Mouse (Mus musculus): Measurements from ENCODE around the gene Mrpl52. TPM values are rescaled to one million over a fixed set of nuclear protein-coding genes. Genes with fewer than 3 reads are reported as not detected.

The Mrpl52 gene
- 218 and 228 TPM in 2 replicates for polyA plus RNA-seq (2015; fragmentation: Nextera tagmentation; extraction: Ambion mirVana)

GRCm38 (mm10) chr14:54426689-54427398 is at the start of gene Mrpl52:
Mrpl52 (plus strand) TSS chr14:54426909.
- H3K4me2 ChIP-seq (ENCODE audit: low read length), result peak within 1 kb of the TSS; percentile 80
- H3K4me1 ChIP-seq (ENCODE audit: control insufficient read depth, insufficient read depth, low read depth, low read length), result peaks cover 21% of the 10 kb centered on the region
- H3K9ac ChIP-seq (ENCODE audit: low read depth, low read length), result peak within 1 kb of the TSS; percentile 81
- peak within 1 kb of the TSS; percentile 87 for H3K27ac ChIP-seq (ENCODE audit: low read depth, low read length)
- ATAC-seq, result peak; percentile 87
- no peaks in the 10 kb centered on the region for H3K27me3 ChIP-seq (replicated peaks; ENCODE audit: control insufficient read depth, insufficient read depth, low read length)
- no peaks in the 10 kb centered on the region for H3K9me3 ChIP-seq (ENCODE audit: control insufficient read depth, low read length)
- H3K4me3 ChIP-seq (ENCODE audit: low read length), result peak within 1 kb of the TSS; percentile 71
- H3K36me3 ChIP-seq (ENCODE audit: control insufficient read depth, insufficient read depth, low read length), result 0 out of 2 replicates have a peak, but pooled peaks cover 5% of the 10 kb centered on the region
- WGBS, result under 1% methylated on average over 47 of the region's 48 CpGs

- no peak overlapping the region for H3K4me3 ChIP-seq (ENCODE audit: low read length)
- no peaks in the 10 kb centered on the region for H3K4me1 ChIP-seq (ENCODE audit: control insufficient read depth, insufficient read depth, low read depth, low read length)
- 91% methylated on average over 6 of the region's 6 CpGs for WGBS
- no peaks in the 10 kb centered on the region for H3K36me3 ChIP-seq (ENCODE audit: control insufficient read depth, insufficient read depth, low read length)
- no peak overlapping the region for H3K4me2 ChIP-seq (ENCODE audit: low read length)
- no peak for ATAC-seq
- no peaks in the 10 kb centered on the region for H3K27me3 ChIP-seq (replicated peaks; ENCODE audit: control insufficient read depth, insufficient read depth, low read length)
- no peak overlapping the region for H3K9ac ChIP-seq (ENCODE audit: low read depth, low read length)
- H3K27ac ChIP-seq (ENCODE audit: low read depth, low read length), result no peak overlapping the region
- H3K9me3 ChIP-seq (ENCODE audit: control insufficient read depth, low read length), result no peaks in the 10 kb centered on the region
These were observed 49.5 kb upstream of the Mrpl52 start for GRCm38 (mm10) chr14:54377166-54377565.

GRCm38 (mm10) chr14:54379571-54379970 is 47.1 kb upstream of the Mrpl52 start:
- H3K4me3 ChIP-seq (ENCODE audit: low read length), result no peak overlapping the region
- WGBS, result 79% methylated on average over 13 of the region's 13 CpGs
- no peak for ATAC-seq
- no peaks in the 10 kb centered on the region for H3K27me3 ChIP-seq (replicated peaks; ENCODE audit: control insufficient read depth, insufficient read depth, low read length)
- H3K36me3 ChIP-seq (ENCODE audit: control insufficient read depth, insufficient read depth, low read length), result no peaks in the 10 kb centered on the region
- no peak overlapping the region for H3K27ac ChIP-seq (ENCODE audit: low read depth, low read length)
- H3K9ac ChIP-seq (ENCODE audit: low read depth, low read length), result no peak overlapping the region
- no peak overlapping the region for H3K4me2 ChIP-seq (ENCODE audit: low read length)
- no peaks in the 10 kb centered on the region for H3K4me1 ChIP-seq (ENCODE audit: control insufficient read depth, insufficient read depth, low read depth, low read length)
- H3K9me3 ChIP-seq (ENCODE audit: control insufficient read depth, low read length), result no peaks in the 10 kb centered on the region

- 66% methylated on average over 4 of the region's 4 CpGs for WGBS
- Histone ChIP-seq H3K4me1 (ENCODE audit: control insufficient read depth, insufficient read depth, low read depth, low read length) (no peaks in the 10 kb centered on the region), H3K27ac (ENCODE audit: low read depth, low read length) (no peak overlapping the region), H3K27me3 (replicated peaks; ENCODE audit: control insufficient read depth, insufficient read depth, low read length) (no peaks in the 10 kb centered on the region), H3K9me3 (ENCODE audit: control insufficient read depth, low read length) (no peaks in the 10 kb centered on the region), H3K9ac (ENCODE audit: low read depth, low read length) (no peak overlapping the region), H3K4me2 (ENCODE audit: low read length) (no peak overlapping the region), H3K36me3 (ENCODE audit: control insufficient read depth, insufficient read depth, low read length) (no peaks in the 10 kb centered on the region), H3K4me3 (ENCODE audit: low read length) (no peak overlapping the region)
- no peak for ATAC-seq
These were observed 46.1 kb upstream of the Mrpl52 start for GRCm38 (mm10) chr14:54380616-54381015.

GRCm38 (mm10) chr14:54381816-54382215 is 44.9 kb upstream of the Mrpl52 start:
- no peak overlapping the region for H3K9ac ChIP-seq (ENCODE audit: low read depth, low read length)
- H3K27me3 ChIP-seq (replicated peaks; ENCODE audit: control insufficient read depth, insufficient read depth, low read length), result no peaks in the 10 kb centered on the region
- ATAC-seq, result no peak
- H3K4me3 ChIP-seq (ENCODE audit: low read length), result no peak overlapping the region
- H3K4me1 ChIP-seq (ENCODE audit: control insufficient read depth, insufficient read depth, low read depth, low read length), result no peaks in the 10 kb centered on the region
- H3K9me3 ChIP-seq (ENCODE audit: control insufficient read depth, low read length), result no peaks in the 10 kb centered on the region
- whole genome bisulfite sequencing, result 72% methylated on average over 10 of the region's 10 CpGs
- no peak overlapping the region for H3K4me2 ChIP-seq (ENCODE audit: low read length)
- no peaks in the 10 kb centered on the region for H3K36me3 ChIP-seq (ENCODE audit: control insufficient read depth, insufficient read depth, low read length)
- no peak overlapping the region for H3K27ac ChIP-seq (ENCODE audit: low read depth, low read length)

- no peak overlapping the region for H3K9ac ChIP-seq (ENCODE audit: low read depth, low read length)
- WGBS, result 30% methylated on average over 9 of the region's 9 CpGs
- no peaks in the 10 kb centered on the region for H3K36me3 ChIP-seq (ENCODE audit: control insufficient read depth, insufficient read depth, low read length)
- H3K9me3 ChIP-seq (ENCODE audit: control insufficient read depth, low read length), result no peaks in the 10 kb centered on the region
- H3K27me3 ChIP-seq (replicated peaks; ENCODE audit: control insufficient read depth, insufficient read depth, low read length), result no peaks in the 10 kb centered on the region
- no peak overlapping the region for H3K4me3 ChIP-seq (ENCODE audit: low read length)
- no peak for ATAC-seq
- no peak overlapping the region for H3K4me2 ChIP-seq (ENCODE audit: low read length)
- H3K4me1 ChIP-seq (ENCODE audit: control insufficient read depth, insufficient read depth, low read depth, low read length), result no peaks in the 10 kb centered on the region
- H3K27ac ChIP-seq (ENCODE audit: low read depth, low read length), result no peak overlapping the region
These were observed 44.1 kb upstream of the Mrpl52 start for GRCm38 (mm10) chr14:54382641-54383040.

GRCm38 (mm10) chr14:54383355-54383771 is 43.3 kb upstream of the Mrpl52 start:
- no peak overlapping the region for H3K4me2 ChIP-seq (ENCODE audit: low read length)
- no peaks in the 10 kb centered on the region for H3K9me3 ChIP-seq (ENCODE audit: control insufficient read depth, low read length)
- no peaks in the 10 kb centered on the region for H3K36me3 ChIP-seq (ENCODE audit: control insufficient read depth, insufficient read depth, low read length)
- H3K27me3 ChIP-seq (replicated peaks; ENCODE audit: control insufficient read depth, insufficient read depth, low read length), result no peaks in the 10 kb centered on the region
- WGBS, result 54% methylated on average over 4 of the region's 4 CpGs
- no peak overlapping the region for H3K9ac ChIP-seq (ENCODE audit: low read depth, low read length)
- ATAC-seq, result no peak
- no peaks in the 10 kb centered on the region for H3K4me1 ChIP-seq (ENCODE audit: control insufficient read depth, insufficient read depth, low read depth, low read length)
- H3K27ac ChIP-seq (ENCODE audit: low read depth, low read length), result no peak overlapping the region
- H3K4me3 ChIP-seq (ENCODE audit: low read length), result no peak overlapping the region

GRCm38 (mm10) chr14:54384396-54384795 is 42.3 kb upstream of the Mrpl52 start:
- Histone ChIP-seq H3K4me2 (ENCODE audit: low read length) (no peak overlapping the region), H3K9ac (ENCODE audit: low read depth, low read length) (no peak overlapping the region), H3K36me3 (ENCODE audit: control insufficient read depth, insufficient read depth, low read length) (no peaks in the 10 kb centered on the region), H3K9me3 (ENCODE audit: control insufficient read depth, low read length) (no peaks in the 10 kb centered on the region), H3K4me1 (ENCODE audit: control insufficient read depth, insufficient read depth, low read depth, low read length) (no peaks in the 10 kb centered on the region), H3K27me3 (replicated peaks; ENCODE audit: control insufficient read depth, insufficient read depth, low read length) (no peaks in the 10 kb centered on the region), H3K4me3 (ENCODE audit: low read length) (no peak overlapping the region), H3K27ac (ENCODE audit: low read depth, low read length) (no peak overlapping the region)
- WGBS, result 94% methylated on average over 8 of the region's 8 CpGs
- no peak for ATAC-seq

GRCm38 (mm10) chr14:54385968-54386618 is 40.6 kb upstream of the Mrpl52 start:
- WGBS, result 83% methylated on average over 7 of the region's 7 CpGs
- no peaks in the 10 kb centered on the region for H3K36me3 ChIP-seq (ENCODE audit: control insufficient read depth, insufficient read depth, low read length)

More at GRCm38 (mm10) chr14:54385968-54386618, 40.6 kb upstream of the Mrpl52 start:
- H3K4me1 ChIP-seq (ENCODE audit: control insufficient read depth, insufficient read depth, low read depth, low read length), result no peaks in the 10 kb centered on the region
- no peaks in the 10 kb centered on the region for H3K27me3 ChIP-seq (replicated peaks; ENCODE audit: control insufficient read depth, insufficient read depth, low read length)
- ATAC-seq, result no peak
- H3K4me2 ChIP-seq (ENCODE audit: low read length), result no peak overlapping the region
- H3K27ac ChIP-seq (ENCODE audit: low read depth, low read length), result no peak overlapping the region
- no peak overlapping the region for H3K4me3 ChIP-seq (ENCODE audit: low read length)
- no peak overlapping the region for H3K9ac ChIP-seq (ENCODE audit: low read depth, low read length)
- no peaks in the 10 kb centered on the region for H3K9me3 ChIP-seq (ENCODE audit: control insufficient read depth, low read length)
